Mouse (Mus musculus) E14TG2a.4 (cell line): Measurements from ENCODE around the gene Trank1.

ENCODE experiments used
- H3K27me3 ChIP-seq: 2 replicates; pipeline ENCODE4 v1.6.1; 2014; ENCODE audit warnings: low read length, control low read depth; ENCODE audit not compliant: insufficient read depth
- H3K36me3 ChIP-seq: 2 replicates; pipeline ENCODE4 v1.6.1; 2014; ENCODE audit warnings: low read length, control low read depth; ENCODE audit not compliant: insufficient read depth
- H3K4me1 ChIP-seq: replicated peaks from 2 replicates; pipeline ENCODE4 v1.6.1; 2014; ENCODE audit warnings: low read depth, low read length, control low read depth
- H3K4me3 ChIP-seq: replicated peaks from 2 replicates; pipeline ENCODE4 v1.5.1; 2014; ENCODE audit warnings: mild to moderate bottlenecking, low read length
- H3K9me3 ChIP-seq: 2 replicates; pipeline ENCODE4 v1.6.1; 2014; ENCODE audit warnings: low read length, control low read depth
- CTCF ChIP-seq: conservative IDR thresholded peaks from 2 replicates; pipeline ENCODE4 v1.5.1; 2014; ENCODE audit warnings: low read length
- NANOG ChIP-seq: IDR thresholded peaks from 2 replicates; pipeline ENCODE4 v1.6.1; 2014; ENCODE audit warnings: borderline replicate concordance, low read length, mixed read lengths
- POU5F1 ChIP-seq: IDR thresholded peaks from 2 replicates; pipeline ENCODE4 v1.6.1; 2014; ENCODE audit warnings: low read length, borderline replicate concordance

The Trank1 gene

DNA sequence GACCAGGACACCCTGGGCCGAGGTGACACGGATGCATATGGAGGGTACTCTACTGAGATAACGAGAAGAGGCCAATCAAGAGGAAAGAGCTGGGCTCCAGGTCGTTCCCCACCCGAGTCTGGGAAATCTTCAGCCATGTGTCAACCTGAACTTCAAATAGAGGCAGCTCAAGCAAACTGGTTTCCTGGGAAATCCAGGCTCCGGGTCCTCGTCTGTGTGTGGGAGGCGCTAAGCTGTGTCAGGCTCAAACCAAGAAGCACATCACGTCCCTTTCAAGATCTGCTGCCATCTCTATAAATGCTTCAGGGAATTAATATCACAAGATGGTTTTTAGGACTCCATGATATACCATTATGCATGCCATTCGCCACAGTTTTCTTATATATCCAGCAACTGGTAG lies 96.9 kb downstream of the Trank1 start:
- no peaks in the 10 kb centered on the region for H3K27me3 ChIP-seq
- no peaks in the 10 kb centered on the region for H3K4me1 ChIP-seq
- no peaks in the 10 kb centered on the region for H3K36me3 ChIP-seq
- no peak overlapping the region for H3K4me3 ChIP-seq
- TF ChIP-seq NANOG (no peak), CTCF (no peak), POU5F1 (no peak)
- no peaks in the 10 kb centered on the region for H3K9me3 ChIP-seq

DNA sequence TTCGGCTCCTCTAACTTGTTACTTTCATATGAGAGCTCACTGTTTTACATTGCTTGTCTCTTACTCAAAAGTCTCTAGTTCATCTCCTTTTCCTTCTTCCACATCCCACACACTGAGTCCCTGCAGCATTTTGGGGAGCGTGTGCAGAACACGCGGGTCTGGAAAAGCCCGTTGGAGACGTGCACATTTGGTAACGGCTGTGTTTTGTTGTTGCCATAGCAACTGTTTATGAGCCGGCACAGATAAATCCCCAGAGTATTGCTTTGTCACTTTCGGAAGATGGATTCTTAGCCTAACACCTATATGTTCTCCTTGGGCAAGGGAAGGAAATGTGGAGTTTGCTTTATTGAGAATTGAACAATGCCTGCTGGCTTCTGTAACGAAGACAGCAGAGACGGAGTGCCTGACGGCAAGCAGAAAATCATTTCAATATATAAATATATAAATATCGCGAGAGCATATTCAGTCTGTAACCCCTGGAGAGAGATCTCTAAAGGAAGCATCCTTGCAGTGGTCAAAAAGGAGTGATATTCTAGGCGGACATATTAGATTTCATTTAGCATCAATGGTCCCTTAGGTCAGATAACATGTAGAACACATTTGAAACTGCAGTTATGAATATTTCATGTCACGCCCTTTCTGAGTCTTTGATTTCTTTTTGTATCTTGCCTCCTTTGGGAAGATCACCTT lies 101.1 kb downstream of the Trank1 start:
- Histone ChIP-seq H3K9me3 (no peaks in the 10 kb centered on the region), H3K36me3 (no peaks in the 10 kb centered on the region), H3K4me3 (no peak overlapping the region), H3K27me3 (no peaks in the 10 kb centered on the region), H3K4me1 (no peaks in the 10 kb centered on the region)
- TF ChIP-seq CTCF (no peak), POU5F1 (no peak), NANOG (no peak)

DNA sequence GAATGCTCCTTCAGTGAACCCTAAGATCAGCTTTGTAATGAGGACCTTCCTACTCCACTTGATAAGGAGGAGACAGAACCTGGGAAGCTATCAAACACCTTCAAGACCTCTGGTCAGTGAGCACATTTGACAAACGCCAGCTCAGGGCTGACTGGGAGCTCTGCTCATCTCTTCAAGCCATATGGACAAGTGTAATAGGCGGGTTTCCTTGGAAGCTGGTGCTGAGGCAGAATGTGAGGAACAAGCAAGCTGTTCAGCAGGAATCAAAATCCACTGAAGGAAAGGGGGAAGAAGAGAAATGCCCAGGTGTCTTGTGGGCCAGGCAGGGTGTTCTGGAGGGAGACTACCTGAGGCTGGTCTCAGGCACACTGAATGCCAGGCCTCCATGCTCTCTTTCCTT lies 110.3 kb downstream of the Trank1 start:
- H3K4me3 ChIP-seq: no peak overlapping the region
- no peak for TF ChIP-seq CTCF
- H3K27me3 ChIP-seq: 0 out of 2 replicates have a peak, but pooled peaks cover 12% of the 10 kb centered on the region
- no peaks in the 10 kb centered on the region for H3K4me1 ChIP-seq
- H3K36me3 ChIP-seq: no peaks in the 10 kb centered on the region
- H3K9me3 ChIP-seq: no peaks in the 10 kb centered on the region

DNA sequence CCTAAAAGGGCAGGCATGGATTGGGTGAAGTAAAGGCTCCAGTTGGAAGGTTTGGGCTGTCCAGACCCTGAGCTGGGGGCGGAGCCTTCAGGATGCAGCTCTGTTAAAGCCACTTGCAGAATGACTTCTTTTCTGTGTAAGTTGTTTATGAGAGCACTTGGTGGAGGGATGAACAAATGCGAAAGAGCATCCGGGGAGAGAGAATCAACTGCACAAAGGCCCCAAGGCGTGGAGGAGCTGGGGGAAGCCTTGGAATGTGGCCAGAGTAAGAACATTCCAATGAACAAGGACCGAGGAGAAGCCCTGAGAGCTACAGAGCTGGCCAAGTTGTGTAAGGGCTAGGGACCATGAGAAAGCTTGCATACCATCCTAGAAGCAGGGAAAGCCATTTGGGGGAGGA lies 111.0 kb downstream of the Trank1 start:
- 0 out of 2 replicates have a peak, but pooled peaks cover 12% of the 10 kb centered on the region for H3K27me3 ChIP-seq
- no peak overlapping the region for H3K4me3 ChIP-seq
- TF ChIP-seq CTCF: no peak
- no peak for TF ChIP-seq POU5F1
- no peak for TF ChIP-seq NANOG
- H3K4me1 ChIP-seq: no peaks in the 10 kb centered on the region
- H3K9me3 ChIP-seq: no peaks in the 10 kb centered on the region
- H3K36me3 ChIP-seq: no peaks in the 10 kb centered on the region

DNA sequence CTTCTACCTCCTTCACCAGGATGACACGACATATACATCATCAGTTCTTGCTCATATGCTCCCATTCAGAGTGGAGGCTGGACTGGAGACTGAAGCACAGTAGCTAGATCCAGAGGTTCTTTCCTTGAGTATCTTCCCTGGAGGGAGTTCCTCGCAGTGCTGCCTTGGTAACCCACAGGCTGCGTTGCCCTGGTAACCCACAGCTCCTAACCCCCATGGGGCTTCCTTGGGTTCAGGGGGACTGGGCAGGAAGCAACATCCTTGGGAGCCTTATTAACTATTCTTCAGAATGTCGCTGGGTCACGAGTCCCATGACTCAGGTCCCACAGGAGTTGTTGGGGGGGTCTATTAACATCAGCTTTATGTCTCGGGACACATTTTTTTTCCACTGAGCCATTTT lies 113.6 kb downstream of the Trank1 start:
- H3K4me3 ChIP-seq: no peak overlapping the region
- no peaks in the 10 kb centered on the region for H3K4me1 ChIP-seq
- 0 out of 2 replicates have a peak, but pooled peaks cover 12% of the 10 kb centered on the region for H3K27me3 ChIP-seq
- H3K9me3 ChIP-seq: no peaks in the 10 kb centered on the region
- no peaks in the 10 kb centered on the region for H3K36me3 ChIP-seq
- TF ChIP-seq CTCF (no peak), POU5F1 (no peak), NANOG (no peak)

DNA sequence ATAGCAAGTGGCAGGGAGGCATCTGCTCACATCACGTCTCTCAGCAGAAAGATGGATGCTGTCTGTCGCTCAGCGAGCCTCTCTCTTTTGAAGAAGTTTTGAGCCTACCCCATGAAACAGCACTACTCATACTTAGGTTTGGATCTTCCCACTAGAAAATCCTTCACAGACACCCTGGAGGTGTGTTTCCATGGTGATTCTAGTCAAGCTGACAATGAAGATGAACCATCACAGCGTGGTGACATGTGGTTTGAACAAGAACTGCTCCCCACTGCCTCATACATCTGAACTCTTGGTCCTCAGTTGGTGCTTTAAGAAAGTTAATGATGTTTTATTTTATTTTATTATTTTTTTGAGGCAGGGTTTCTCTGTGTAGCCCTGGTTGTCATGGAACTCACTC lies 114.4 kb downstream of the Trank1 start:
- Histone ChIP-seq H3K4me3 (no peak overlapping the region), H3K36me3 (no peaks in the 10 kb centered on the region), H3K27me3 (0 out of 2 replicates have a peak, but pooled peaks cover 12% of the 10 kb centered on the region), H3K9me3 (no peaks in the 10 kb centered on the region), H3K4me1 (no peaks in the 10 kb centered on the region)
- TF ChIP-seq NANOG: no peak
- no peak for TF ChIP-seq POU5F1
- no peak for TF ChIP-seq CTCF

DNA sequence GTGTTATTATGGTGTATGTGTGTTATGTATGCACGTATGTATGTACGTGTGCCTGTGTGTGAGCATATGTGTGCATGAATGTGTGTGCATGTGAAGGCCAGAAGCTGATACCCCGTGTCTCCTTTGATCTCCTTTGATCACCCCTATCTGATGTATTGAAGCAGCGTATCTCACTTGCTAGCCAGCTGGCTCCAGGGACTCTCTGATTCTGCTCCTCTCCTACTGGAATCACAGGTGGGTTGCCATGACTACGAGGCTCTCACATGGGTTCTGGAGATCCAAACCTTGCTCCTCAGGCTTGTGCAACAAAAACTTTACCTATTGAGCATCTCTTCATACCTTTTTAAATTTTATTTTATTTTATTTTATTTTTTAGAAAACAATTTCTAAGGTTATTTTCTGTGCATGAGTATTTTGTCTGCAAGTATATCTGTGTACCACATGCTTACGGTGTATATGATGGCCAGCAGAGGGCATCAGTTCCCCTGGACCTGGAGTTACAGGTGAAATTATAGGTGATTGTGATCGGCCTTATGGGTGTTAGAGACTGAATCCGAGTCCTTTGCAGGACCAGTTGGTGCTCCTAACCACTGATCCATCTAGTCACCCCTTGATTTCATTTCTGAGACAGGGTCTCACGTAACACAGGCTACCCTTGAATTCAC lies 116.5 kb downstream of the Trank1 start:
- H3K36me3 ChIP-seq: no peaks in the 10 kb centered on the region
- no peaks in the 10 kb centered on the region for H3K9me3 ChIP-seq
- TF ChIP-seq NANOG: no peak
- peak; percentile 45 for TF ChIP-seq CTCF
- TF ChIP-seq POU5F1: no peak
- 0 out of 2 replicates have a peak, but pooled peaks cover 2% of the 10 kb centered on the region for H3K27me3 ChIP-seq
- no peaks in the 10 kb centered on the region for H3K4me1 ChIP-seq
- no peak overlapping the region for H3K4me3 ChIP-seq

DNA sequence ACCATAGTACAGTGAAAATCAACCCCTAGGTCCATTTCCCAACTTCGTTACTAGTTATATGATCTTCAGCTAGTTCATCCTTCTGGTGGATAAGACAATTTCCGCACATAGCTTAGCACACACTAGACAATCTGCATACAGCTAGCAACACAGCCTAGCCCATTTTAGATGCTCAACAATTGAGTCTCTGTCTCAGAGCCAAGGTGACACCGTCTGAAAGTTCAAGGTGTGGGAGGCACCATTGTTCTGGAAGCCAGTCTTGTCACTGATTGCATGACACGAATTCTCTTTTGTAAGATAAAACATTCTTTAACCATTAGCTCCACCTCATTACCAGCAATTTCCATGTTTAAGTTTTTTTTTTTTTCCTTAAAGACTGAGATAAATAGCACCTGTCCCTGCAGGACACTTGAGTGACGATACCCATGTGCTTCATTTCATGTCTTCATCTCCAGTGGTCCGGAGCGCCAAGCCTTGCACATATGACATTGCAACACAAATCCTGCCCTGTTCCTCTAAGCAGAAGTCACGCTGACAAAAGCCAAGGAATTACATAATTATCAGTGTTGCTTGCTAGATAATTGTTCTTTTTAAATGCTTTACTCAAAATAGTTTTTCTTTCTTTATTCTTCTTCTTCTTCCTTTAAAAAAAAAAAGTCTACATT lies 117.3 kb downstream of the Trank1 start:
- H3K27me3 ChIP-seq: no peaks in the 10 kb centered on the region
- no peaks in the 10 kb centered on the region for H3K36me3 ChIP-seq
- H3K4me3 ChIP-seq: no peak overlapping the region
- TF ChIP-seq POU5F1 (no peak), NANOG (no peak), CTCF (no peak)
- H3K4me1 ChIP-seq: no peaks in the 10 kb centered on the region
- H3K9me3 ChIP-seq: no peaks in the 10 kb centered on the region

DNA sequence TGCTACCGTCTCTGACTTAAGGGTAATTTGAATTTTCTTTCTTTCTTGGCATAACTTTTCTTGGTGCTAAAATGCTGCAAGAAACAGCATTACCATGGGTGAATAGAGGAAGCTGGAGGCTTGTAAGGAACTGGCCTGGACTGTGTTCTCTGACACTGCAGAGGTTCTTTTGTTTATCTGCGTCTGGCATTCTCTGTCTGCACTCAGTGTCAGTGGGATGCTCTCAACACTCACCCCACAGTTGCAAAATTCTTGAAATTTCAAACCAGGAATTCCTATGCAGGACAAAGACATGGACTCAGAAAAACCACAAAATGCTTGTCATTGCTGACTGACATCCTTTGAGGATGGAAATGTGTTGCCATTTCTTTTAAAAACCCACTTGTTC lies 117.8 kb downstream of the Trank1 start:
- peaks cover under 1% of the 10 kb centered on the region; the same call in 1 of the 2 replicates for H3K27me3 ChIP-seq
- TF ChIP-seq POU5F1: no peak
- no peak for TF ChIP-seq CTCF
- no peak for TF ChIP-seq NANOG
- H3K9me3 ChIP-seq: no peaks in the 10 kb centered on the region
- no peaks in the 10 kb centered on the region for H3K36me3 ChIP-seq
- no peaks in the 10 kb centered on the region for H3K4me1 ChIP-seq
- no peak overlapping the region for H3K4me3 ChIP-seq
